Mouse (Mus musculus): ENCODE results near the gene Fstl4.

DNA sequence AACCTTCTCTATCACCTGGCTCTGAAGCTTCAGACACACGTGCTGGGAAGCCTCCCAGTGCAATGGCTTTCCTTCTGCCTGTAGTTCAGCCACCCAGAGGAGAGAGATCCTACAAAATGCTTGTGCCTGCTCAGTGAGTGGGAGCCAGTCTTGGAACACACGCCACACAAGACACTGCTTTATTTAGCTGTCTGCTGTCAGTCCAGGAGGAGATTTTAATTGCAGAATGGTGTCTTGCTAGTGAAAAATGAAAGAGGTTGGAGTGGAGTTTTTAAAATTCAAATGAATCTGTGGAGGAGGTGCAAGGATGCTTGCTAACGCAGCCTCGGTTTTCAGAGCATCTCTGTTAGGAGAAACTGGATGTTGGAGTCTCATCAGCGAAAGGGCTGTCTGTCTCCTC, 29.9 kb downstream of the Fstl4 start:
- TF ChIP-seq CTCF (IDR thresholded peaks at IDR 0.05; ENCODE audit: low read depth) (no peak), EP300 (IDR thresholded peaks at IDR 0.05; ENCODE audit: low read depth) (no peak)

Data from liver, postnatal 0 days (tissue).